8 mouse cellular contexts compared by ENCODE assay signal in the genomic region with DNA sequence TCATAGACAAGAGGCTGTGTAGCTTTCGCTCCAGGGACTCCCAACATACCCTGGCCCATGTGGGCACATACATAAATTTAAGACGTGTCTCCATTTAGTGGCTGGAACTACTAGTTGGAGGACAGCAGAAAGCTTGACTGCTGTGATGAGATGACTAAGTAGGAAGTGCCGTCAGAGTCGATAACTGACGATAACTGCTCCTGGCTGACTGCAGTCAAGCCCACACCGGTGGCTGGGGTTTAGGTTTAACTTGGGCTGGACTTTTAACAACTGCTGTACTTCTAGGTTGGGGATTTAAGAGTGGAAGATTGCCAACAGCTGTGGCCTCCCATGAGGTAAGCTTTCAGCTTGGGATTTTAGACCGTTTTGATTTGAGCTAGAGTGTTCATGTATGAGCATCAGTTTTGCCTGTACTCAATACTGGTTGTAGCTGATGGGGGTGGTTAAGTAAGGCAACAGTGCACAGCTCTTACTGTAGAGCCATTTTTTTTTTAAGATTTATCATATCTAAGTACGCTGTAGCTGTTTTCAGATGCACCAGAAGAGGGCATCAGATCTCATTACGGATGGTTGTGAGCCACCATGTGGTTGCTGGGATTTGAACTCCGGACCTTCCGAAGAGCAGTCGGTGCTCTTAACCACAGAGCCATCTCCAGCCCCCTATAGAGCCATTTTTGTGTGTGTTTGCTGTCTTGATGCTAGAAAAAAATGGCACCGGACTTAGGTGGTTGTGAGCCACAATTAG. TPM values are rescaled to one million over a fixed set of nuclear protein-coding genes. Genes with fewer than 3 reads are reported as not detected.
DNase-seq lines count a peak whose midpoint lies in the region; ATAC-seq and TF ChIP-seq lines count a peak whose summit lies in the region.

No protein-coding gene starts in this region.

- H3K36me3 ChIP-seq in forebrain, embryonic 14.5 days (ENCODE audit: control insufficient read depth, insufficient read depth, low read length) = peaks cover 49% of the 10 kb centered on the region

- H3K27ac ChIP-seq in bone marrow, adult 2 months (ENCODE audit: control insufficient read depth, insufficient read depth, low read depth, low read length, poor library complexity) = peak overlapping the region; percentile 95
- H3K27ac ChIP-seq in forebrain, embryonic 14.5 days (ENCODE audit: low read depth, low read length) = peak overlapping the region; percentile 91

- H3K27me3 ChIP-seq in forebrain, embryonic 14.5 days (replicated peaks; ENCODE audit: control insufficient read depth, insufficient read depth, low read length) = no peaks in the 10 kb centered on the region

- H3K4me3 ChIP-seq in lung, adult 2 months (replicated peaks; ENCODE audit: extremely low read depth, low read depth, low read length) = peak overlapping the region; percentile 94
- peak overlapping the region; percentile 80 for H3K4me3 ChIP-seq in bone marrow, adult 2 months (replicated peaks; ENCODE audit: control insufficient read depth, low read depth, low read length)
- peak overlapping the region; percentile 91 for H3K4me3 ChIP-seq in forebrain, embryonic 14.5 days (ENCODE audit: low read depth, low read length)

- WGBS in lung, adult 2 months = 2% methylated on average over 13 of the region's 13 CpGs
- WGBS in bone marrow, adult 2 months = under 1% methylated on average over 13 of the region's 13 CpGs
- under 1% methylated on average over 13 of the region's 13 CpGs for WGBS in forebrain, embryonic 14.5 days

- no peak for TF ChIP-seq POLR2A in lung, adult 2 months (IDR thresholded peaks at IDR 0.05; ENCODE audit: borderline replicate concordance, extremely low read depth, low read depth, low read length)
- TF ChIP-seq POLR2A in bone marrow, adult 2 months (IDR thresholded peaks at IDR 0.05; ENCODE audit: borderline replicate concordance, control insufficient read depth, low read depth, low read length) = no peak

- ATAC-seq in forebrain, embryonic 14.5 days = no peak

- peak overlapping the region; percentile 98 for H3K9ac ChIP-seq in forebrain, embryonic 14.5 days (ENCODE audit: low read length)

- TF ChIP-seq CTCF in lung, adult 2 months (IDR thresholded peaks at IDR 0.05; ENCODE audit: insufficient read depth, low read length) = no peak
- no peak for TF ChIP-seq CTCF in bone marrow, adult 2 months (IDR thresholded peaks at IDR 0.05; ENCODE audit: control insufficient read depth, insufficient read depth, low read length)

- H3K4me2 ChIP-seq in forebrain, embryonic 14.5 days (ENCODE audit: low read length) = peak overlapping the region; percentile 89

- no peaks in the 10 kb centered on the region; the same call in 1 of the 2 replicates for H3K4me1 ChIP-seq in lung, adult 2 months (ENCODE audit: control insufficient read depth, insufficient read depth, low read length)
- H3K4me1 ChIP-seq in bone marrow, adult 2 months (ENCODE audit: control insufficient read depth, insufficient read depth, low read length) = no peaks in the 10 kb centered on the region; the same call in 1 of the 2 replicates
- H3K4me1 ChIP-seq in forebrain, embryonic 14.5 days (ENCODE audit: control insufficient read depth, insufficient read depth, low read length) = peaks cover 27% of the 10 kb centered on the region

- DNase-seq in lung, adult 2 months = peak; percentile 24
- DNase-seq in lung, postnatal 25 days (ENCODE audit: low spot score) = no peak
- no peak for DNase-seq in forebrain, embryonic 14.5 days (ENCODE audit: low spot score)
- peak; percentile 30 for DNase-seq in kidney, adult 18-20 months
- peak; percentile 58 for DNase-seq in lung, postnatal 36 days
- peak; percentile 22 for DNase-seq in telencephalon, adult 2 months (ENCODE audit: low read depth, low spot score)
- no peak for DNase-seq in right cerebral cortex, postnatal 25 days

- H3K9me3 ChIP-seq in forebrain, embryonic 14.5 days (replicated peaks; ENCODE audit: control insufficient read depth, low read length) = no peaks in the 10 kb centered on the region

RNA-seq across cellular contexts. Expression of a gene that starts 29.2 kb away (rescaled TPM):
- polyA plus RNA-seq in lung, adult 2 months (2012; rRNA removed) = 19.6 and 21.8 TPM in 2 replicates
- 10.0 and 22.0 TPM in 2 replicates for polyA plus RNA-seq in bone marrow, adult 2 months (2011; ENCODE audit: insufficient read depth, insufficient read length, low replicate concordance, missing spikeins)
- 13.2 and 17.0 TPM in 2 replicates for polyA plus RNA-seq in forebrain, embryonic 14.5 days (2014; fragmentation: Nextera tagmentation; extraction: Ambion mirVana)

RNA-seq across cellular contexts. Expression of a gene that starts 44.8 kb away (rescaled TPM):
- 25.8 and 29.0 TPM in 2 replicates for polyA plus RNA-seq in lung, adult 2 months (2012; rRNA removed)
- polyA plus RNA-seq in bone marrow, adult 2 months (2011; ENCODE audit: insufficient read depth, insufficient read length, low replicate concordance, missing spikeins) = 0.49 and 2.5 TPM in 2 replicates
- polyA plus RNA-seq in forebrain, embryonic 14.5 days (2014; fragmentation: Nextera tagmentation; extraction: Ambion mirVana) = 9.6 and 9.9 TPM in 2 replicates

RNA-seq across cellular contexts. Expression of a gene that starts 45.0 kb away (rescaled TPM):
- polyA plus RNA-seq in lung, adult 2 months (2012; rRNA removed) = 38.6 and 38.8 TPM in 2 replicates
- 5.2 and 6.8 TPM in 2 replicates for polyA plus RNA-seq in bone marrow, adult 2 months (2011; ENCODE audit: insufficient read depth, insufficient read length, low replicate concordance, missing spikeins)
- polyA plus RNA-seq in forebrain, embryonic 14.5 days (2014; fragmentation: Nextera tagmentation; extraction: Ambion mirVana) = 27.4 and 29.7 TPM in 2 replicates

RNA-seq across cellular contexts. Expression of a gene that starts 52.5 kb away (rescaled TPM):
- polyA plus RNA-seq in lung, adult 2 months (2012; rRNA removed) = 1,478 and 1,739 TPM in 2 replicates
- polyA plus RNA-seq in bone marrow, adult 2 months (2011; ENCODE audit: insufficient read depth, insufficient read length, low replicate concordance, missing spikeins) = 467 and 492 TPM in 2 replicates
- 5,294 and 5,616 TPM in 2 replicates for polyA plus RNA-seq in forebrain, embryonic 14.5 days (2014; fragmentation: Nextera tagmentation; extraction: Ambion mirVana)

Comparison
In these comparisons a context has a peak if more than half of its experiments do, and no peak if none do; other contexts are left out.
1. DNase-seq: peak in lung, adult 2 months (single experiment), kidney, adult 18-20 months (single experiment), lung, postnatal 36 days (single experiment) and telencephalon, adult 2 months (single experiment); none in lung, postnatal 25 days (single experiment), forebrain, embryonic 14.5 days (single experiment) and right cerebral cortex, postnatal 25 days (single experiment).
2. Peak in every context shown above with its lines, with median percentiles within 50 percentile points of each other: H3K4me3 ChIP-seq.